Mouse (Mus musculus) lung, postnatal 25 days (tissue): ENCODE measurements at regions not wholly inside any gene's neighbourhood (a gene's known extent, or its start where the extent isn't known, plus 50 kb on each side); places are given as distances from the start of the nearest gene placed in this dataset.

Experiments
- DNase-seq: peaks from one replicate; pipeline ENCODE4 v3.0.0; 2022; ENCODE audit warnings: low spot score

DNA sequence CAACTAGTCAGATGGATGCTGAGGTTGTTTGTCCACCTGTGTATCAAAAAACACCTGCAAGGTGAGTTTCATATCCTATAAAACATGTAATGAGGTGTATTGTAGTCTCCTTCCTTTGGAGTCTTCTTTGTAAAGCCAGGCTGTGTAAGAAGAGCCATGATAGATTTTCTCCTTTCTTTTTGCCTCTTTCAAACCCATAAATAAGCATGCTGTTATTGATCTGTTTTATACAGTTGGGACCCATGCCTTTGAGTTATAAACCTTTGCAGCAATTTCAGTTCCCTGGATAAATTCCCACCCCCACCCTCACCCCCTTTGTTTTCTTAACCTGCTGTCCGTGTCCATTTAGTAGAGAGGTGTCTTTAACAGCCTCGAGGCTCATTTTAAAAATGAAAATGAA lies 131.0 kb upstream of the Rgs17 start:
- DNase-seq, result no peak

DNA sequence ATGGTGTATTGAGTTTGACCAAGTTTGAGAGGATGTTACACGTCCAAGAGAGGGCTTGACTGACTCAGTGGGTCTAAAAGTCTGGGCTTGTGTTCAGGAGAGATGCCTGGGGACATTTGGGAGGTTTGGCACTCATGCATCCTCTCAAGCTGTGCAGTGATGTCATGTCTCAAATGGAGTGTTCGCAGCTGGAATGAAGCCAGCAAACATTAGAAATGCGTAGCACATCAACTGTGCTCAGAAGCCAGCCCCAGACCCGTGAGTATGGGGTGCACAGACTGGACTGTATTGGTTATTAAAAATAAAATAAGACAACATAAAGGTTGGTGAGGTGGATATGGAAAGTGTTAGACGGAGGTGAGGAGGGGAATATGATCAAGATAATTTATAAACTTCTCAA lies 121.2 kb upstream of the Rgs17 start:
- no peak for DNase-seq

DNA sequence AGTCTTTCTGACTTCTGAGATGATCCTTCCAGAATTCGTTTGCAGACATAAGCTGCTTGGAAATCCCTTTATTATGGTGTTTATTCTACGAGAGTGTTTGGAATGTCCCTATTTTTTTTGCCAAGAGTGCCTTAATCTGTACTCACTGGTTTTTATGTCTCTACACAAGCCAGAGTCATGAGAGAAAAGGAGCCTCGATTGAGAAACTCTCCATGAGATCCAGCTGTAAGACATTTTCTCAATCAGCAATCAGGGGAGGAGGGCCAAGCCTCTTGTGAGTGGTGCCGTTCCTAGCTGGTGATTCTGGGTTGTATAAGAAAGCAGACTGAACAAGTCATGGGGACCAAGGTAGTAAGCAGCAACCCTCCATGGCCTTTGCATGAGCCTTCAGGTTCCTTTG lies 117.6 kb upstream of the Rgs17 start:
- DNase-seq, result peak; percentile 28

- peak; percentile 53 for DNase-seq
Measured at GRCm38 (mm10) chr10:6035792-6036487, 113.7 kb upstream of the Rgs17 start.

DNA sequence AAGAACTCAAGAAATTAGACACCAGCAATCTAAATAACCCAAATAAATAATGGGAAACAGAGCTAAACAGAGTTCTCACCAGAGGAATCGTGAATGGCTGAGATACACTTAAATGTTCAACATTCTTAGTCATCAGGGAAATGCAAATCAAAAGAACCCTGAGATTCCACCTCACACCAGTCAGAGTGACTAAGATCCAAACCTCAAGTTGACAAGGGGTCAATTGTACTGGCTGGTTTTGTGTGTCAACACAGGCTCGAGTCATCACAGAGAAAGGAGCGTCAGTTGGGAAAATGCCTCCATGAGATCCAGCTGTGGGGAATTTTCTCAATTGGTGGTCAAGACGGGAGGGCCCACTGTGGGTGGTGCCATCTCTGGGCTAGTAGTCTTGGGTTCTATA lies 110.3 kb upstream of the Rgs17 start:
- DNase-seq, result no peak

GRCm38 (mm10) chr10:6027551-6027950 lies 105.4 kb upstream of the Rgs17 start:
- no peak for DNase-seq

DNA sequence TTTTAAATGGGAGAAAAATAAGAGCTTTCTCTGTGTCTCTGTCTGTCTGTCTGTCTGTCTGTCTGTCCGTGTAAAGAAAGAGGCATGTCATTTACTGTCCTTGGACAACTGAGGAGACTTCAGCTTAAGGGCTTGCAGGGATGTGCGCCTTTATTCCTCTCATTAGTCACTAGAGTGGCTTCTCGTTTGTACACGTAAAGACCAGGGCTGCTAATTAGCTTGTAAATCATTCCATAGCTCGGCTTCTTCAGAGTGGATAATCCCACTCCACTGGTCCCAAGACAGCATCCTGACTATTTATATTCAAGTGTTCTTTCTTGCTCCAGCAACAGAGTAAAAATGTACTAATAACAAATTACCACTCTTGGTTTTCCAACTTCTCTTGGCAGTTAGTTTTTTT lies 104.1 kb upstream of the Rgs17 start:
- no peak for DNase-seq

DNA sequence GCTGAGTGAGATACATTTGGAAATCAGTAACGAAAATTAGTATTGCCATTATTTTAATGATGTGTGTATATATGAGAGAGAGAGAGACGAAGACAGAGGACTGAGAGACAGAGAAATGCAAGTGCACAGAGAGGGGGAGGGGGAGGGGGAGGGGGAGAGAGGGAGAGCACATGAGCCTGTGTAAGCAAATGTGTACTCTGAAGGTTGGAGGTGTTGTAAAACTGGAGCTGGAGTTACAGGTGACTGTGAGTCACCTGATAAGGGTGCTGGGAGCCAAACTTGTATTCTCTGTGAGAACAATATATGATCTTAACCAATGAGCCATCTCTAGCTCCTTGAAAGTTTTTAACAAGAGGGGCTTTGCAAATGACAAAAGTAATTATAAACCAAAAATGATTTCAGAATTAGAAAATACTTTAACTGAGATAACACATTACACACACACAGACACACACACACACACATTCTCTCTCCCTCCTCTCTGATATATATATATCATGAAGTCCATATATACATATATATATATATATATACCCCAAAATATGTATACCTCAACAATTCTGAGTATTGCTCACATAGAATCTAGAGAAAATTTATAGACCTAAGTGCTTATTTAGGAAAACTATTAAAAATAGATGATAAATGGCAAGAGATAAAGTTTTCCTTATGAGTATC lies 100.5 kb upstream of the Rgs17 start:
- DNase-seq, result no peak

- DNase-seq, result no peak
Measured at GRCm38 (mm10) chr10:6020944-6021684, 98.9 kb upstream of the Rgs17 start.

DNA sequence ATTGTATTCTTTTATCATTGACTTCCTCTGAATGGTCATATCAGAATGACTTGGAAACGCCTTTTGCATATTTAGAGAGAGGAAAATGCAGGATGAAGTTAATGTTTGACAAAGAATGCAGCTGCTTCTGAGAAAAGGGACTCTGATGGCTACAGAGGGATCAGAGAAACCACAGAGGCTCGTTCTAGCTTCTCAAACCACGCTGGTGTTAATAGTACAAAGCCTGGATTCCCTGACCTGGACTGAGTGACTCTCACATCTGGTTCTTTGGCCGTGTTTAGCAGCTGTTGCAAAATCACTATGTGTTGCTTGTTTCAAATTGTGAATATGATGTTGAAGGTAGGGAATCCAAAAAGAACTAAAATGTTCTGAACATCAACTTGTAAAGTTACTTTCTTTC lies 91.5 kb upstream of the Rgs17 start:
- DNase-seq, result no peak

- no peak for DNase-seq
Measured at GRCm38 (mm10) chr10:6011541-6011940, 89.3 kb upstream of the Rgs17 start.

DNA sequence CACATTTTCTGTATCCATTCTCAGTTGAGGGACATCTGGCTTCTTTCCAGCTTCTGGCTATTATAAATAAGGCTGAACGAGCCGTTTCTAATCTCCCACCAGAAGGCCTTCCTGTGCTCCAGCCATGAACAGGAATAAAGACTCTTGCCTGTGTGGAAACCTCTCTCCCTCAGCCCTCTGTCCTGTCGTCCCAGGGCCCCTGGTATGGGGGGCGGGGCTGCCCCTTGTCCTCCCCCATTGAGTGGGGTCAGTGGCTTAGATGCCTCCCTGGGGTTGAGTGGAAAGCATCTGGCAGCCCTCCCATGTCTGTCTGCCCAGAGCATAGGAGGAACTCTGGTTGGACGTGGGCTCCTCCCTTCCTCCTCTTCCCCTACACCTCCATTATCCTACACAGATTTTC lies 88.8 kb upstream of the Rgs17 start:
- DNase-seq, result no peak

DNA sequence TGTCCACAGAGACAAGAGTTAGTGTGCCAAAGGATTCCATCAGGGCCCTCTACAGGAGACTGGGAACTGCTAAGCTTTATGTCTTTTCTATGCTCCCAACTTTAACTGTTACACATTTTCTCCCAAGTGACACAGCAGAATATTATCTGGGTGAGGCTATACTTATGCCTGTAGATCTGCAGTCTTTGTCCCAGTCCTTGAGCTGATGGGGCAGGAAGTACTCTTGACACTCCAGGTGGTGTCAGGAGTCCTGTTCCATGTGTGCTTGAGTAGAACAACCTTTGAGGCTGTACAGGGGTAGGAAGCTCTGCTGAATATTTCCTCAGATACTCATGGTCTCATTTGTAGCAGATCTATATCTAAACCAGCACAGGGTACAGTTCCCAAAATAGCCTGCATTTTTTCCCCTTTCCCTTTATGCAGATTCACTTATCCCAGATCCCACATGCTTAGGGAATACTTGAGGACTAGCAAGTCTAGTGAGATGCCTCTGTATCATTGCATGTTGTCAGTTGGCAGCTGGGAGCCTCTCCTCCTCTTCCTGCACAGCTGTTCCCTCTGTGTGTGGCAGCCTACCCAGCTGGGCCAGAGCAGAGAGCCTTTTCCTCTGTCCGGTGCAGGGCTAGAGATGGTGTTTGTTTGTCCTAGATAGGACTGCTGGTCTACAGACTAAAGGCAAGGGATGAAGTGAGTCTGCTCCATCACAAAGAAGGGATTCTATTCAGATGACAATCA lies 85.2 kb upstream of the Rgs17 start:
- no peak for DNase-seq

DNA sequence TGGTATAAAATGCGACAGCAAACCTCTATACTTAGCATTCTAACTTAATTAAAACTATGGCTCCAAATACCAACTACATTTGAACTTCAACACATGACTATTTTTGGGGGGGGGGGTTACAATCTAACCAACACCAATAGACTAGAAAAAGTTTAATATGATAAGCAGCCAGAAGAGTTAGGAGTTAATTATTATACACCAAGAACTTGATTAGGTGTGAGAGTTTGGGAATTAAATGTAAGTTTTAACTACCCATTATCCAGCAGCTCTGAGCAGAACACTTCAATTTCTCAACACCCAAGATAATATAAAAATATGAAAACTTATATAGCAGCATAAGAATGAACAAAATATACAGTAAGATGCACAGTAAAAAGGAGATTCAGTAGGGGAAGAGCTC lies 59.2 kb upstream of the Rgs17 start:
- DNase-seq, result no peak

- DNase-seq, result no peak
Measured at GRCm38 (mm10) chr10:5978534-5978933, 56.3 kb upstream of the Rgs17 start.
